Mouse (Mus musculus): Measurements from ENCODE around the gene Padi6.

Padi6 gene

GRCm38 (mm10) chr4:140742543-140742942 lies at the start of gene Padi6:
Padi6 (minus strand) TSS chr4:140742643.
- no peak for DNase-seq (ENCODE audit: inconsistent age in 2 of 2, low spot score in 1 of 2)

GRCm38 (mm10) chr4:140791071-140791470 lies 48.6 kb upstream of the Padi6 start:
- DNase-seq (ENCODE audit: inconsistent age in 2 of 2, low spot score in 1 of 2): no peak

GRCm38 (mm10) chr4:140789983-140790382 lies 47.5 kb upstream of the Padi6 start:
- DNase-seq (ENCODE audit: inconsistent age in 2 of 2, low spot score in 1 of 2): no peak

- DNase-seq (ENCODE audit: inconsistent age in 2 of 2, low spot score in 1 of 2): peak; percentile 61 to 87
Measured at GRCm38 (mm10) chr4:140788983-140789382, 46.5 kb upstream of the Padi6 start.

- no peak for DNase-seq (ENCODE audit: inconsistent age in 2 of 2, low spot score in 1 of 2)
Measured at GRCm38 (mm10) chr4:140788264-140788663, 45.8 kb upstream of the Padi6 start.

GRCm38 (mm10) chr4:140787414-140787813 lies 45.0 kb upstream of the Padi6 start:
- DNase-seq (ENCODE audit: inconsistent age in 2 of 2, low spot score in 1 of 2): peak in 1 of 2 experiments; percentile 32

- no peak for DNase-seq (ENCODE audit: inconsistent age in 2 of 2, low spot score in 1 of 2)
Measured at GRCm38 (mm10) chr4:140785217-140785616, 42.8 kb upstream of the Padi6 start.

- no peak for DNase-seq (ENCODE audit: inconsistent age in 2 of 2, low spot score in 1 of 2)
Measured at GRCm38 (mm10) chr4:140784292-140784945, 42.0 kb upstream of the Padi6 start.

GRCm38 (mm10) chr4:140782821-140783220 lies 40.4 kb upstream of the Padi6 start:
- DNase-seq (ENCODE audit: inconsistent age in 2 of 2, low spot score in 1 of 2): no peak

- no peak for DNase-seq (ENCODE audit: inconsistent age in 2 of 2, low spot score in 1 of 2)
Measured at GRCm38 (mm10) chr4:140780507-140780906, 38.1 kb upstream of the Padi6 start.

GRCm38 (mm10) chr4:140779803-140780397 lies 37.5 kb upstream of the Padi6 start:
- peak; percentile 80 to 89 for DNase-seq (ENCODE audit: inconsistent age in 2 of 2, low spot score in 1 of 2)

GRCm38 (mm10) chr4:140776623-140777022 lies 34.2 kb upstream of the Padi6 start:
- DNase-seq (ENCODE audit: inconsistent age in 2 of 2, low spot score in 1 of 2): no peak

GRCm38 (mm10) chr4:140775876-140776275 lies 33.4 kb upstream of the Padi6 start:
- DNase-seq (ENCODE audit: inconsistent age in 2 of 2, low spot score in 1 of 2): no peak

- DNase-seq (ENCODE audit: inconsistent age in 2 of 2, low spot score in 1 of 2): no peak
Measured at GRCm38 (mm10) chr4:140774893-140775292, 32.5 kb upstream of the Padi6 start.

- no peak for DNase-seq (ENCODE audit: inconsistent age in 2 of 2, low spot score in 1 of 2)
Measured at GRCm38 (mm10) chr4:140774025-140774800, 31.8 kb upstream of the Padi6 start, which contains the start of gene Padi4. Padi4 (minus strand) TSS chr4:140774236.

- no peak for DNase-seq (ENCODE audit: inconsistent age in 2 of 2, low spot score in 1 of 2)
Measured at GRCm38 (mm10) chr4:140771091-140771490, 28.6 kb upstream of the Padi6 start.

GRCm38 (mm10) chr4:140770433-140770832 lies 28.0 kb upstream of the Padi6 start:
- DNase-seq (ENCODE audit: inconsistent age in 2 of 2, low spot score in 1 of 2): peak; percentile 55 to 67

- DNase-seq (ENCODE audit: inconsistent age in 2 of 2, low spot score in 1 of 2): no peak
Measured at GRCm38 (mm10) chr4:140768973-140769372, 26.5 kb upstream of the Padi6 start.

GRCm38 (mm10) chr4:140765936-140766335 lies 23.5 kb upstream of the Padi6 start:
- DNase-seq (ENCODE audit: inconsistent age in 2 of 2, low spot score in 1 of 2): no peak

- DNase-seq (ENCODE audit: inconsistent age in 2 of 2, low spot score in 1 of 2): peak in 1 of 2 experiments; percentile 74
Measured at GRCm38 (mm10) chr4:140763158-140763557, 20.7 kb upstream of the Padi6 start.

- no peak for DNase-seq (ENCODE audit: inconsistent age in 2 of 2, low spot score in 1 of 2)
Measured at GRCm38 (mm10) chr4:140761601-140762000, 19.2 kb upstream of the Padi6 start.

GRCm38 (mm10) chr4:140755811-140756210 lies 13.4 kb upstream of the Padi6 start:
- DNase-seq (ENCODE audit: inconsistent age in 2 of 2, low spot score in 1 of 2): peak; percentile 79 to 89
